Mouse (Mus musculus): Measurements from ENCODE around the gene Vmn1r57. TPM values are rescaled to one million over a fixed set of nuclear protein-coding genes. Genes with fewer than 3 reads are reported as not detected.
"Not testable (repeated sequence)": the region's sequence is repeated elsewhere in the genome, so short reads cannot be mapped to it uniquely, and the experiment has no call there.

Gene Vmn1r57
- polyA plus RNA-seq (2015; fragmentation: Nextera tagmentation; extraction: Ambion mirVana) = not detected in 2 replicates

DNA sequence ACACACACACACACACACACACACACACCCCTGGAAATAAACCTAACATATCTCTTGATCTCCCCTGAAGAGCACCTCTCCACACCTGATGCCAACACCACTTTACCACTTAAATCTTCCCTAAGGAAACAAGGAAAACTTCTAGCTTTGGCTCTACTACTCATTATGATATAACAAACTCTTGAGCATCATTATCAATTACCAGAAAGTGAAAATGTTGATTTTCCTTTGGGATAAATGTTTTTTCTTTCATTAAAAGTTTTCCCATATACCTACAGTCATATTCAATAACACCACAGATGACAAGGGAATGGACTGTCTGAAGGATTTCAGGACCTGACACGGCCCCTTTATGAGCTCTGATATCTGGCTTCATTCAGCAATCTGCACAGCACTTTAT lies at the start of gene Vmn1r57:
Gene Vmn1r57, plus strand, starts transcription at position 301 of the 400 bp plus-strand sequence.
- not testable (repeated sequence) for H3K9me3 ChIP-seq; H3K36me3 ChIP-seq; H3K9ac ChIP-seq; H3K4me2 ChIP-seq; ATAC-seq (ENCODE audit: insufficient read depth, low FRiP score, low read depth); H3K4me3 ChIP-seq (replicated peaks); H3K27ac ChIP-seq; H3K4me1 ChIP-seq; H3K27me3 ChIP-seq (replicated peaks)
- WGBS = 51% methylated on average over 1 of the region's 1 CpGs

DNA sequence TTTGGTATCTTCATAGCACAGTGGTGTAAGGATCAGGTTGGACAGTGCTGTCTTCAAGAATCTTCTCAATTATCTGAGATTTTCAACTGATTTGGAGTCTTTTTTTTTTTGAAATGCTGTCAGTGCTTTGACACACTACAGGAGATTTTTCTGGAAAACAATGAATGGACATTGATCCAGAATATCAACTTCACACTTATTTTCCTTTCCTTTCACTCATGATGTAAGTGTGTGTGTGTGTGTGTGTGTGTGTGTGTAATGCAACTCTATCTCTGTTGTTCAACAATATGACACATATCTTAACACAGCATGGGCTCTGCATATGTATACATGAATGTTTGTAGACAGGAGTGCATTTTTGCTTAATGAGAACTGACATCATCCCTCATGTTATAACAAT lies 21.6 kb upstream of the Vmn1r57 start, which contains the start of gene Vmn1r56:
Gene Vmn1r56, minus strand, starts transcription at position 101 of the 400 bp plus-strand sequence.
- not testable (repeated sequence) for H3K27me3 ChIP-seq (replicated peaks); ATAC-seq (ENCODE audit: insufficient read depth, low FRiP score, low read depth); H3K4me2 ChIP-seq; H3K36me3 ChIP-seq; H3K4me1 ChIP-seq; H3K9me3 ChIP-seq; H3K27ac ChIP-seq; H3K4me3 ChIP-seq (replicated peaks); H3K9ac ChIP-seq

DNA sequence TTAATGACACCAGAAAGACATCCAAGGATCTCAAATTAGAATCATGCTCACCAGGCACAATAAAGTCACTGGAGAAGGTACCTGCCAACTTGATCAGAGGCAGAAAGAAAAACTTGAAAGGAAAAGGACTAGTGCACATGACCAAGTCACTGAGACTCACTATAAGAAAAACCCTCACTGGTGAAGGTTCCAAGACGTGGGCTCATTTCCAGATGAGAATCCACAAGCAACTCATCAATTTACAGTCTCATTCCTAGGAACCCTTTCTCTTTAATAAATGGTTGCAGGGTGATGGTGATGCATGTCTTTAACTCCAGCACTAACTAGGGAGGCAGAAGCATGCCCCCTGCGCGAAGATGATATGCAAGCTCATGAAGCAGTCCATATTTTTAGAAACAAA lies 44.8 kb downstream of the Vmn1r57 start:
- WGBS = 82% methylated on average over 3 of the region's 3 CpGs
- Histone ChIP-seq H3K9me3 (no peaks in the 10 kb centered on the region), H3K27ac (no peak overlapping the region), H3K4me1 (no peaks in the 10 kb centered on the region), H3K27me3 (replicated peaks) (no peaks in the 10 kb centered on the region), H3K4me3 (replicated peaks) (no peak overlapping the region), H3K9ac (no peak overlapping the region), H3K4me2 (no peak overlapping the region), H3K36me3 (no peaks in the 10 kb centered on the region)
- no peak for ATAC-seq (ENCODE audit: insufficient read depth, low FRiP score, low read depth)

Other genes starting within 250 kb of the Vmn1r57 start
- not detected in 2 replicates for gene Sbk3, start 247.3 kb upstream of the Vmn1r57 start, polyA plus RNA-seq (2015; fragmentation: Nextera tagmentation; extraction: Ambion mirVana)
- 32.2 and 34.1 TPM in 2 replicates for gene Zfp579, start 222.3 kb upstream of the Vmn1r57 start, polyA plus RNA-seq (2015; fragmentation: Nextera tagmentation; extraction: Ambion mirVana)
- gene Zfp524, start 204.1 kb upstream of the Vmn1r57 start, polyA plus RNA-seq (2015; fragmentation: Nextera tagmentation; extraction: Ambion mirVana) = 16.0 and 16.4 TPM in 2 replicates
- gene Fiz1, start 203.8 kb upstream of the Vmn1r57 start, polyA plus RNA-seq (2015; fragmentation: Nextera tagmentation; extraction: Ambion mirVana) = 40.6 and 43.0 TPM in 2 replicates
- gene Gm44973, start 203.0 kb upstream of the Vmn1r57 start, polyA plus RNA-seq (2015; fragmentation: Nextera tagmentation; extraction: Ambion mirVana) = 1.5 and 2.0 TPM in 2 replicates
- 5.5 and 7.7 TPM in 2 replicates for gene Zfp865, start 198.1 kb upstream of the Vmn1r57 start, polyA plus RNA-seq (2015; fragmentation: Nextera tagmentation; extraction: Ambion mirVana)
- 19.2 and 20.8 TPM in 2 replicates for gene Ccdc106, start 197.9 kb upstream of the Vmn1r57 start, polyA plus RNA-seq (2015; fragmentation: Nextera tagmentation; extraction: Ambion mirVana)
- not detected in 2 replicates for gene 4632433K11Rik, start 184.4 kb upstream of the Vmn1r57 start, polyA plus RNA-seq (2015; fragmentation: Nextera tagmentation; extraction: Ambion mirVana)
- 5.4 and 6.0 TPM in 2 replicates for gene Zfp784, start 180.0 kb upstream of the Vmn1r57 start, polyA plus RNA-seq (2015; fragmentation: Nextera tagmentation; extraction: Ambion mirVana)
- gene Zfp580, start 167.0 kb upstream of the Vmn1r57 start, polyA plus RNA-seq (2015; fragmentation: Nextera tagmentation; extraction: Ambion mirVana) = 27.7 and 28.6 TPM in 2 replicates
- gene U2af2, start 156.3 kb upstream of the Vmn1r57 start, polyA plus RNA-seq (2015; fragmentation: Nextera tagmentation; extraction: Ambion mirVana) = 118 and 124 TPM in 2 replicates
- gene Epn1, start 138.3 kb upstream of the Vmn1r57 start, polyA plus RNA-seq (2015; fragmentation: Nextera tagmentation; extraction: Ambion mirVana) = 54.5 and 59.6 TPM in 2 replicates
- gene Rfpl4, start 101.5 kb upstream of the Vmn1r57 start, polyA plus RNA-seq (2015; fragmentation: Nextera tagmentation; extraction: Ambion mirVana) = not detected in 2 replicates
- 0.30 and 0.55 TPM in 2 replicates for gene Rasl2-9, start 92.5 kb upstream of the Vmn1r57 start, polyA plus RNA-seq (2015; fragmentation: Nextera tagmentation; extraction: Ambion mirVana)
- 0.01 TPM in 1 of 2 replicates, not detected in the other for gene Vmn1r55, start 68.8 kb upstream of the Vmn1r57 start, polyA plus RNA-seq (2015; fragmentation: Nextera tagmentation; extraction: Ambion mirVana)
- not detected in 2 replicates for gene Vmn1r56, start 21.7 kb upstream of the Vmn1r57 start, polyA plus RNA-seq (2015; fragmentation: Nextera tagmentation; extraction: Ambion mirVana)
- gene Gm5065, start 132.0 kb downstream of the Vmn1r57 start, polyA plus RNA-seq (2015; fragmentation: Nextera tagmentation; extraction: Ambion mirVana) = not detected in 2 replicates
- gene Nlrp2, start 132.5 kb downstream of the Vmn1r57 start, polyA plus RNA-seq (2015; fragmentation: Nextera tagmentation; extraction: Ambion mirVana) = not detected in 2 replicates
- gene Vmn1r58, start 194.9 kb downstream of the Vmn1r57 start, polyA plus RNA-seq (2015; fragmentation: Nextera tagmentation; extraction: Ambion mirVana) = not detected in 2 replicates
- not detected in 2 replicates for gene Vmn1r59, start 238.3 kb downstream of the Vmn1r57 start, polyA plus RNA-seq (2015; fragmentation: Nextera tagmentation; extraction: Ambion mirVana)

Measured in stomach, embryonic 15.5 days (tissue).